Mouse (Mus musculus): ENCODE results near the gene Psmb9. TPM values are rescaled to one million over a fixed set of nuclear protein-coding genes. Genes with fewer than 3 reads are reported as not detected.
A peak's percentile ranks its signal among the peaks of the same experiment; 100 is the strongest.

Psmb9 gene
- polyA plus RNA-seq, 1 experiment from 2014 or later, result 0.57 TPM

- Histone ChIP-seq H3K4me3 (no peak within 1 kb of the TSS), H3K4me1 (peaks cover 13% of the 10 kb centered on the region), H3K36me3 (no peaks in the 10 kb centered on the region), H3K9me3 (no peaks in the 10 kb centered on the region), H3K4me2 (replicated peaks) (no peak within 1 kb of the TSS), H3K27me3 (replicated peaks) (peaks cover 34% of the 10 kb centered on the region), H3K27ac (no peak within 1 kb of the TSS), H3K9ac (no peak within 1 kb of the TSS)
- no peak for ATAC-seq (ENCODE audit: low FRiP score, low read depth)
- 42% methylated on average over 7 of the region's 7 CpGs for WGBS
Observed at GRCm38 (mm10) chr17:34143033-34143432, 44.5 kb downstream of the Psmb9 start, which contains the start of gene H2-DMb2. TSS of gene H2-DMb2 (plus strand) at chr17:34143307.

- no peak overlapping the region for H3K4me3 ChIP-seq
- no peak overlapping the region for H3K9ac ChIP-seq
- no peak overlapping the region for H3K4me2 ChIP-seq (replicated peaks)
- H3K9me3 ChIP-seq, result no peaks in the 10 kb centered on the region
- no peak overlapping the region for H3K27ac ChIP-seq
- H3K27me3 ChIP-seq (replicated peaks), result peaks cover 38% of the 10 kb centered on the region
- 84% methylated on average over 7 of the region's 7 CpGs for WGBS
- no peaks in the 10 kb centered on the region for H3K36me3 ChIP-seq
- peaks cover 13% of the 10 kb centered on the region for H3K4me1 ChIP-seq
- ATAC-seq (ENCODE audit: low FRiP score, low read depth), result no peak
Observed at GRCm38 (mm10) chr17:34142456-34143010, 45.0 kb downstream of the Psmb9 start.

GRCm38 (mm10) chr17:34141448-34141847 lies 46.1 kb downstream of the Psmb9 start:
- peaks cover 38% of the 10 kb centered on the region for H3K27me3 ChIP-seq (replicated peaks)
- H3K27ac ChIP-seq, result no peak overlapping the region
- no peak overlapping the region for H3K4me2 ChIP-seq (replicated peaks)
- peaks cover 13% of the 10 kb centered on the region for H3K4me1 ChIP-seq
- H3K4me3 ChIP-seq, result no peak overlapping the region
- no peaks in the 10 kb centered on the region for H3K9me3 ChIP-seq
- no peak for ATAC-seq (ENCODE audit: low FRiP score, low read depth)
- H3K36me3 ChIP-seq, result no peaks in the 10 kb centered on the region
- H3K9ac ChIP-seq, result no peak overlapping the region
- WGBS, result 60% methylated on average over 4 of the region's 4 CpGs

GRCm38 (mm10) chr17:34140240-34140639 lies 47.3 kb downstream of the Psmb9 start:
- no peak for ATAC-seq (ENCODE audit: low FRiP score, low read depth)
- no peak overlapping the region for H3K27ac ChIP-seq
- H3K4me1 ChIP-seq, result peaks cover 17% of the 10 kb centered on the region
- H3K36me3 ChIP-seq, result no peaks in the 10 kb centered on the region
- no peak overlapping the region for H3K9ac ChIP-seq
- H3K4me3 ChIP-seq, result no peak overlapping the region
- H3K9me3 ChIP-seq, result no peaks in the 10 kb centered on the region
- H3K27me3 ChIP-seq (replicated peaks), result peaks cover 41% of the 10 kb centered on the region
- H3K4me2 ChIP-seq (replicated peaks), result peak overlapping the region; percentile 52; the same call in 1 of the 2 replicates
- 24% methylated on average over 5 of the region's 5 CpGs for WGBS

DNA sequence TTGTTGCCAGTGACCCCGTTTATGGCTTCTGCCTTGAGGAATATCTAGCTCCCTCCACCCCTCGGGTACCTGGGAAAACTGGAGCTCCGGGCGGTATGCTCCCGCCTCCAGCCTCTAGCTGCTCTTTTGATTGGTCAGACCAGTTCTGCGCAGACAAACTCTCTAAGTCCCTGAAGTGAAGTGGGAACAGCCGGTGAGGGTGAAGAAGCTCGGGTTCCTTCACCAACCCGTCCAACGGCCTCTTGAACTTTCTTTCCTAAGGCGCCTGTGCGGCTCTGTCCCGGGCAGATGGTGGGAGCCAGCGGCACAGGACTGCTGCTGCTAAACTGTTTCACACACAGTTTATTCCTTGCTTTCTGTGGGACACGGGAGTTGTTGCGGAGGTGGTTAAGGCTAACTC lies 48.1 kb downstream of the Psmb9 start:
- H3K9ac ChIP-seq, result no peak overlapping the region
- WGBS, result under 1% methylated on average over 16 of the region's 16 CpGs
- H3K27me3 ChIP-seq (replicated peaks), result peaks cover 41% of the 10 kb centered on the region

GRCm38 (mm10) chr17:34138655-34139054 lies 48.9 kb downstream of the Psmb9 start:
- ATAC-seq (ENCODE audit: low FRiP score, low read depth), result no peak
- no peak overlapping the region for H3K27ac ChIP-seq
- peaks cover 41% of the 10 kb centered on the region for H3K27me3 ChIP-seq (replicated peaks)
- no peak overlapping the region for H3K9ac ChIP-seq
- peaks cover 17% of the 10 kb centered on the region for H3K4me1 ChIP-seq
- 78% methylated on average over 7 of the region's 7 CpGs for WGBS
- H3K9me3 ChIP-seq, result no peaks in the 10 kb centered on the region
- H3K4me3 ChIP-seq, result no peak overlapping the region
- H3K36me3 ChIP-seq, result no peaks in the 10 kb centered on the region
- no peak overlapping the region for H3K4me2 ChIP-seq (replicated peaks)

More for the DNA sequence above, 48.1 kb downstream of the Psmb9 start:
- Histone ChIP-seq H3K4me2 (replicated peaks) (peak overlapping the region; percentile 52), H3K9me3 (no peaks in the 10 kb centered on the region), H3K27ac (no peak overlapping the region), H3K4me3 (peak overlapping the region; percentile 13), H3K36me3 (no peaks in the 10 kb centered on the region), H3K4me1 (peaks cover 17% of the 10 kb centered on the region)
- ATAC-seq (ENCODE audit: low FRiP score, low read depth), result no peak

GRCm38 (mm10) chr17:34137601-34138000 lies 50.0 kb downstream of the Psmb9 start:
- H3K4me2 ChIP-seq (replicated peaks), result no peak overlapping the region
- no peaks in the 10 kb centered on the region for H3K9me3 ChIP-seq
- H3K36me3 ChIP-seq, result no peaks in the 10 kb centered on the region
- 73% methylated on average over 7 of the region's 7 CpGs for WGBS
- H3K4me1 ChIP-seq, result peaks cover 13% of the 10 kb centered on the region
- no peak overlapping the region for H3K4me3 ChIP-seq
- H3K27ac ChIP-seq, result no peak overlapping the region
- peaks cover 41% of the 10 kb centered on the region for H3K27me3 ChIP-seq (replicated peaks)
- no peak overlapping the region for H3K9ac ChIP-seq
- ATAC-seq (ENCODE audit: low FRiP score, low read depth), result no peak

DNA sequence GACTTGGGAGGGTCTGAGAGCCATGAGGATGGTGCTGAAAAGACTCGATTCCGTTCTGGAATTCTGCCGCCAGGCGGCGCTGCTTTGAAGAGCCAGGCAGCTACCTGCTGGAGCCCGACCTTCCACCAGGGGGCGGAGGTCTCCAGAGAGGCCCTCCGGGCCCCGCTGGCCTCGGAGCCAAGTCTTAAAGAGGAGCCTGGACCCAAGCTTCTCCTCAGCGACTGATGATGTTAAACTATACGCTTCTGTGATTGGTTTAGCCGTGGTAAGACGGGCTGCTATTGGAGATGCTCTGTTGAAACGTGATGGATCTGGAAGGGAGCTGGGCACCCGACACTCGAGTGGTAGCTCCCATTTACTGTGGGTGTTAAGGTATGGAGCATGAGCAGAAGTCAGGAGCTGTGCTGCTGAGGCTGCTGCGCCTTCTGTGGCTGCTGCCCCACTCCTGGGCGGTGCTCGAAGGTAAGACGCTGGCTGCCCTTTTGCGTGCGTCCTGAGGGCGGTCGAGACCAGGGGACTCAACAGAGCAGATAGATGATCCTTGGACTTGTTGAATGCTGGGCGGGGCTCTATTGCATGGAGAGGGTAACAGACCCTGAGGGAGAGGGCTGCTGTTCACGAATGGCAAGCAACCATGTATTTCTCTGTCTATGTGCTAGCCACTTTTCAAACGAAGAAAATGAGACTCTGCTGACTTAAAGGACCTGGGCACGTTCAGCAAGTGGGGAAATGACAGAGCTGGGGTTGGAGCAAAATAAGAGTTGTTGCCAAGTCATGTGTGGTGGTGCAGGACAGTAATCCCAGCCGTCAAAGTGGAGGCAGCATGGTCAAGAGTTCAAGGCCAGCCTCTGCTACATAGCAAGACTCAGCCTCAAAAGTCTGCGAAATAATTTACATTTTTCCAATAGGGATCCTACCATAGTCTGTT lies 52.0 kb downstream of the Psmb9 start:
- Histone ChIP-seq H3K4me2 (replicated peaks) (peak overlapping the region; percentile 69), H3K27me3 (replicated peaks) (peaks cover 32% of the 10 kb centered on the region), H3K4me1 (peaks cover 13% of the 10 kb centered on the region), H3K4me3 (peak overlapping the region; percentile 27), H3K36me3 (no peaks in the 10 kb centered on the region), H3K9ac (no peak overlapping the region), H3K9me3 (no peaks in the 10 kb centered on the region), H3K27ac (no peak overlapping the region)
- peak; percentile 94 for ATAC-seq (ENCODE audit: low FRiP score, low read depth)
- 7% methylated on average over 31 of the region's 31 CpGs for WGBS

- H3K36me3 ChIP-seq, result no peaks in the 10 kb centered on the region
- ATAC-seq (ENCODE audit: low FRiP score, low read depth), result no peak
- H3K9ac ChIP-seq, result no peak overlapping the region
- H3K27ac ChIP-seq, result no peak overlapping the region
- H3K27me3 ChIP-seq (replicated peaks), result peaks cover 21% of the 10 kb centered on the region
- H3K4me1 ChIP-seq, result peaks cover 11% of the 10 kb centered on the region
- no peaks in the 10 kb centered on the region for H3K9me3 ChIP-seq
- WGBS, result 93% methylated on average over 3 of the region's 3 CpGs
- H3K4me3 ChIP-seq, result no peak overlapping the region
- H3K4me2 ChIP-seq (replicated peaks), result no peak overlapping the region
Observed at GRCm38 (mm10) chr17:34134451-34134850, 53.1 kb downstream of the Psmb9 start.

- WGBS, result 85% methylated on average over 11 of the region's 11 CpGs
- Histone ChIP-seq H3K9me3 (no peaks in the 10 kb centered on the region), H3K4me1 (peaks cover 13% of the 10 kb centered on the region), H3K27ac (no peak overlapping the region), H3K9ac (no peak overlapping the region), H3K4me2 (replicated peaks) (no peak overlapping the region), H3K36me3 (no peaks in the 10 kb centered on the region), H3K27me3 (replicated peaks) (peaks cover 10% of the 10 kb centered on the region), H3K4me3 (no peak overlapping the region)
- no peak for ATAC-seq (ENCODE audit: low FRiP score, low read depth)
Observed at GRCm38 (mm10) chr17:34133289-34133688, 54.3 kb downstream of the Psmb9 start.
